Mouse (Mus musculus) erythroblast, embryonic 14.5 days (primary cell): ENCODE data around the gene Gm4175. TPM values are rescaled to one million over a fixed set of nuclear protein-coding genes. Genes with fewer than 3 reads are reported as not detected.
"Not testable (repeated sequence)": the region's sequence is repeated elsewhere in the genome, so short reads cannot be mapped to it uniquely, and the experiment has no call there.

Experiments used
- H3K27me3 ChIP-seq: 2 replicates; pipeline ENCODE4 v1.6.1; 2012; ENCODE audit warnings: inconsistent platforms; ENCODE audit not compliant: control insufficient read depth
- H3K36me3 ChIP-seq: 2 replicates; pipeline ENCODE4 v1.6.1; 2012; ENCODE audit warnings: mild to moderate bottlenecking, inconsistent platforms; ENCODE audit not compliant: control insufficient read depth
- H3K4me1 ChIP-seq: 2 replicates; pipeline ENCODE4 v1.6.1; 2012; ENCODE audit warnings: inconsistent platforms; ENCODE audit not compliant: control insufficient read depth
- H3K4me3 ChIP-seq: replicated peaks from 2 replicates; pipeline ENCODE3; 2012; ENCODE audit warnings: moderate library complexity, mild to moderate bottlenecking, inconsistent platforms
- H3K9me3 ChIP-seq: 2 replicates; pipeline ENCODE4 v1.6.1; 2012; ENCODE audit warnings: low read length, inconsistent platforms, mixed read lengths; ENCODE audit not compliant: control insufficient read depth
- polyA plus RNA-seq: library from polyadenylated mRNA; stranded (reverse); fragments of >175 nt; gene quantifications from 2 replicates; pipeline ENCODE4 v1.2.3, GENCODE M21; 2012

Gene Gm4175
- polyA plus RNA-seq = not detected in 2 replicates

DNA sequence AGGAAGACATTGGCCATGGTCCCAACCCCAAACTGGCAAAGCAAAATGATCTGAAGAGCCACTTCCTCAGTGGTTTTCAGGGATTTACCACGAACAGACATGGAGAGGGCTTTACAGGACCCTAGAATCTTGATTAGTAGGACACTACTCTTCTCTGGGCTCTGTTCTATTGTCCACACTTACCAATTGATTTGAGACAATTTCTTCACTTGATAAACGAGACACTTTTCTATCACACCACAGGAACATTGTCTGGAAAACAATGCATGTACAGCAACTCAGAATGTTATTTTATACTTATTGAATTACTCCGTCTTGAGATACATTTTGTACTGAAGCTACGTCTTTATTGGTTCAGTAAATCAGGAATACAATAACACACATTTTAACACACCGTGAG lies at the start of gene Gm4175:
TSS of gene Gm4175 (minus strand) at position 101 of the 400 bp plus-strand sequence.
- not testable (repeated sequence) for H3K4me3 ChIP-seq, H3K9me3 ChIP-seq, H3K4me1 ChIP-seq, H3K27me3 ChIP-seq, H3K36me3 ChIP-seq

GRCm38 (mm10) chr7:21796628-21797027 lies 35.4 kb upstream of the Gm4175 start, which contains the start of gene Gm4177:
Gene Gm4177, minus strand, starts transcription at chr7:21796728.
- H3K4me3 ChIP-seq, H3K36me3 ChIP-seq, H3K9me3 ChIP-seq, H3K4me1 ChIP-seq, H3K27me3 ChIP-seq: not testable (repeated sequence)

Other genes with a start within 250 kb of the Gm4175 start
- gene Vmn1r130, start 249.7 kb downstream of the Gm4175 start, polyA plus RNA-seq = not detected in 2 replicates
- gene Vmn1r131, start 215.4 kb downstream of the Gm4175 start, polyA plus RNA-seq = not detected in 2 replicates
- gene Vmn1r132, start 147.4 kb downstream of the Gm4175 start, polyA plus RNA-seq = not detected in 2 replicates
- not detected in 2 replicates for gene Gm4177, start 35.3 kb upstream of the Gm4175 start, polyA plus RNA-seq
- 0.09 TPM in 1 of 2 replicates, not detected in the other for gene Vmn1r135, start 70.9 kb upstream of the Gm4175 start, polyA plus RNA-seq
- not detected in 2 replicates for gene Gm5725, start 82.8 kb upstream of the Gm4175 start, polyA plus RNA-seq
- not detected in 2 replicates for gene Gm5891, start 159.8 kb upstream of the Gm4175 start, polyA plus RNA-seq
- not detected in 2 replicates for gene Vmn1r137, start 233.1 kb upstream of the Gm4175 start, polyA plus RNA-seq